Mouse (Mus musculus) embryo, embryonic 10 days (tissue): ENCODE measurements around the gene Jpt1.
"Not testable (repeated sequence)": the region's sequence is repeated elsewhere in the genome, so short reads cannot be mapped to it uniquely, and the experiment has no call there.

Experiments
- DNase-seq: peaks from one replicate; pipeline ENCODE4 v3.0.0-alpha.2; 2015; ENCODE audit warnings: low spot score

Jpt1 gene

DNA sequence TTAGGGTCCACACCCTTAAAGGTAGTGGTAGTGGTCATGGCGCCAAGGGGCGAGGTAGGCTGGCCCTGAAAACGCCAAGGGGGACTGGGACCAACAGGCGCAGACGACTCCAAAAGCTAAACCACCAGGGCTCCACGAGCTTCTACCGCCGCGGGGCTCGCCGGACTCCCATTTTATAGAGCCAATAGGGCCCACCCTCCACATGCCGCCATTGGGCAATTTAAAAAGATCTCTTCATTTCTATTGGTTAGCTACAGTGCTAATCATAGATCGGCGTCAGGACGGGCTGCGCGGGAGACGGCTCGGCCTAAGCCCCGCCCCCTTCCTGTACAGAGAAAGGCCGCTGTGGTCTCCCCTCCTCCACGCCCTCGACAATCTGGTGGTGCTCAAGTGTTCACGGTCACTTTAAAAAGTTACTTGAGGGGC lies at the start of gene Jpt1:
Jpt1 (minus strand) TSS at position 150 of the 426 bp plus-strand sequence.
- peak; percentile 97 for DNase-seq

GRCm38 (mm10) chr11:115563406-115563805 lies 49.2 kb upstream of the Jpt1 start:
- peak; percentile 39 for DNase-seq

- no peak for DNase-seq
These were observed 41.5 kb upstream of the Jpt1 start for GRCm38 (mm10) chr11:115555717-115556116.

- DNase-seq, result peak; percentile 24
These were observed 38.6 kb upstream of the Jpt1 start for GRCm38 (mm10) chr11:115552783-115553182.

DNA sequence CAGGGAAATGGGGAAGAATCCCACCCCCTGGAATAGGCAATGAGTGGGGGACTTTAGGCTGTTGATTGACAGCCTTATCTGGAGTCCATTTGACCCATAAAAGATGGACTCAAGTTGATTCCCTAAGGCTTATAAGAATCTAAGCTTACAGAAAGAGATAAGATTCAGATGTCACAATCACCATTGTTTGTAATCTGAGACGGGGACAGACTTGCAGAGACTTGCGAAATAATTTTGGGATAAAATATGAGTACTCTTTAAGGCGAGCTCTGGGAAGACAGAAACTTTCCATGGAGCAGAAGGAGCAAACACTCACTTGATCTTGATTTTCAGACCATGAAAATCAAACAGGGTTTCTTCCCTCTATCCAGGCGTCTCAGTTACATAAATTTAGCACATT lies 29.4 kb upstream of the Jpt1 start:
- no peak for DNase-seq

- DNase-seq, result no peak
These were observed 23.9 kb upstream of the Jpt1 start for GRCm38 (mm10) chr11:115538045-115538444.

DNA sequence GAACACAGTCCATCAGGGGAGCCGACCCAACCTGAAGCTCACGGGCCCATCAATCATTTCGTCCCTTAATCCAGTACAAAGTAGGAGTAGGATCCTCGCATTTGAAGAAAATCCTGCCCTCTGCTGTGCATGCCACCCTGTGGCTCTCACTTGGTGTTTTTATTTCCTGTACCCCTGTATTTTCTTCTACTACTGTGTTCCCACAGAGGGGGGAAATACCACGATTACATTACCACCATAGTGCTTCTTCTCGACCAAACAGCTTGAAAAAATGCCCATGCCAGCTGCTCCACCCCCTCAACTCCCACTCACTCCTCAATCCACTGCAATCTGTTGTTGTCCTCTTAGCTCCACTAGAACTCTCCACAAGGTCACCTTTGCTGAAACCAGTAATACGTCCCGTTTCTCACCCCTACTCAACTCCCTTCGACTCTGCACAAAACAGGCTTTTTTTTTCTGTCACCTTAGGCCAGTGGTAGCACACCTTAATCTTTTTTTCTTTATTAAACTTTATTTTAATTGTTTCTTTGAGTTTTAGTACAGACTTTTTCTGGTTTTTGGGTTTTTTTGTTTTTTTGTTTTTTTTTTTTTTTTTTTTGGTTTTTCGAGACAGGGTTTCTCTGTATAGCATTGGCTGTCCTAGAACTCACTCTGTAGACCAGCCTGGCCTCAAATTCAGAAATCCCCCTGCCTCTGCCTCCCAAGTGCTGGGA lies 22.8 kb upstream of the Jpt1 start:
- DNase-seq, result peak; percentile 28

- peak; percentile 95 for DNase-seq
These were observed 22.0 kb upstream of the Jpt1 start, which contains the start of gene Sumo2 for GRCm38 (mm10) chr11:115536038-115536681. Sumo2 (minus strand) TSS chr11:115536276.

- peak; percentile 54 for DNase-seq
These were observed 21.3 kb upstream of the Jpt1 start for GRCm38 (mm10) chr11:115535401-115536037.

- DNase-seq, result no peak
These were observed 20.7 kb upstream of the Jpt1 start for GRCm38 (mm10) chr11:115534759-115535371.

DNA sequence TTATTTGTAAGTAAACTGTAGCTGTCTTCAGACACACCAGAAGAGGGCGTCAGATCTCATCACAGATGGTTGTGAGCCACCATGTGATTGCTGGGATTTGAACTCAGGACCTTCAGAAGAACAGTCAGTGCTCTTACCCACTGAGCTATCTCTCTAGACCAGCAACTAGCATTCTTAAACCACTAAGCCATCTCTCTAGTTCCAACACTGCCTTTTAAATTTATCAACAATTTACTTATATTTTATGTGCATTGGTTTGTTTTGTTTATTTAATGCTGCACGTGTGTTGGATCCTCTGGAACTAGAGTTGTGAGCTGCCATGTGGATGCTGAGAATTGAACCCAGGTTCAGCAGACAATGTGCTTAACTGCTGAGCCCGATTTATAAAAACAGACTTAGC lies 12.3 kb upstream of the Jpt1 start:
- not testable (repeated sequence) for DNase-seq

- DNase-seq, result no peak
These were observed 8.5 kb upstream of the Jpt1 start for GRCm38 (mm10) chr11:115522703-115523102.

DNA sequence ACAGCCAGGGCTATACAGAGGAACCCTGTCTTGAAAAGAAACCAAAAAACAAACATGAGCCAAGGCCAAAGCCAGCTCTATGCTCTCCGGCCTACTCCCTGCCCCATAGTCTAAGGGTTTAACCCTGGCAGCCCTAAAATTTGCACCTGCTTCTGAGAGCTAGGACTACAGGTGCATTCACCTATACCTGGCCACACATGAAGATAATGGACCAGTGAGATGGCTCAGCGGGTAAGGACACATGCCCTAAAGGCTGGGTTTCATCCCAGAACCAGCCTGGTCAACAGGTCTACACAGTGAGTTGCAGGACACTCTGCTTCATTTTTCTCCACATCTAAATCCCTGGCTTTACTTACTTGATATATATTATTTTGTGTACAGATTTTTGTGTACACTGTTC lies 8.1 kb upstream of the Jpt1 start:
- DNase-seq, result no peak

DNA sequence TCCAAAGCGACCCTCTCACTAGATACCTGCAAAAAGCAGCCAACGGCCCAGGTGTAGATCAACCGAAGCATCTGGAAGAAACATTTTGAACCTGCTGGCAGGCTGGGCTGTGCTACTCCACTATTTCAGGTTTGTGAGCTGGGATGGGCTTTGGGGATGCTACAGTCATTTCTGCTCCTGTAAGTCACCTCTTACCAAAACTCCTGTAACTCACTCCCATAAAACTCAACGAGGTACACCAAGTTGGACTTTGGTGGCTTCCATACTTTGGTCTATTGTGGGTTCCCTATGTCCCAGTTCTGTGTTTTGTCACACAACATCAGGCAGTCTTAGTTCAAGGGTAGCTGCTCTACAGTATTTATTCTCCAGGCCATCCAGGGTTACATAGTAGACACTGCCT lies 6.9 kb upstream of the Jpt1 start:
- DNase-seq, result no peak

- no peak for DNase-seq
These were observed 6.0 kb upstream of the Jpt1 start for GRCm38 (mm10) chr11:115520218-115520617.

DNA sequence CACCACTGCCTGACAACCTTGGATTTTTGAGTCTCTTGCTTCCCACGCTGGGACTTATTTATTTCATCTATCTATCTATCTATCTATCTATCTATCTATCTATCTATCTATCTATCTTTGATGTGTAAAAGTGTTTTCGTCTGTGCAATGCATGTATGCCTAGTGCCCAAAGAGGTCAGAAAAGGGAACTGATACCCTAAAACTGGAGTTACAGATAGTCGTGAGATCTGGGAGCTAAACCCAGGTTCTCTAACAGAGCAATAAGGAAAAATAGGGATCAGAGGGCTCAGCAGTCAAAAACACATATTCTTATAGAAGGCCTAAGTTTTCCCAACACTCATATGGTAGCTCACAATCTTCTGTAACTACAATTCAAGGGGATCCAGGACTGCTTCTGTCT lies 5.4 kb upstream of the Jpt1 start:
- DNase-seq, result no peak

DNA sequence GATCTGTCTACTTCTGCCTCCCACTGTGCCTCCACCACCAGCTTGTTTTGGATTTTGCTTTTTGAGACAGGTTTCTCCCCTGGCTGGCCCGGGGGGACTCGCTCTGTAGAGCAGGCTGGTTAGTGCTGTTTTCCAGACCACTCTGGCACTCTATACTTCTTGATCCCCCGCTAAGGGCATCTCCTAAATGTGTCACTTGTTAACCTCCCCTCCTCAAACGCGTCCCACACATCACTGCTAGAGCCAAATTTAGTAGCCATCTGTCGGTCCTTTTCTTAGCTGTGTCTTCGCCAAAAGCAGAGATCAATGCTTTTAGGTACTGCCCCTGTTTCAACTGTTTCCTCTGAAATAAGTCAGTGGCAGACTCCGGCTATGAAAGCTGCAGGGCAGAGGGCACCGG lies 4.5 kb upstream of the Jpt1 start:
- DNase-seq, result no peak

DNA sequence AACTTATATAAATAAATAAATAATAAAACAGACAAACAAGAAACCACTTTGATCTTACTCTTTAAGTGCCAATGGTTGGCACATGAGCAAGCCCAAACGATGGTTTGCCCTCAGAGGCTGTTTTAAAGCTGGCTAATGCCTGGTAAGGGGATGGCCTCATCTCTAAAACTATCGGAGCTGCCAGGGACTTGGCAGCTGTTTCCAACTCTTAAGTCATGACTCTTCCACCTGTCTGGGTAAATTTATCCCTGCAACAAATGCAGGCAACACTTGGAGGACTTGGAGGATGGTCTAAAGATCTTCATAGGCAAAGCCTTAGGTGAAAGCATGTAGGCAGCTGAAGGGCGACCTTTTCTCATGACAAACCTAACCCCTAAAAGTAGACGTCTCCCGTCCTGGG lies 2.8 kb upstream of the Jpt1 start:
- no peak for DNase-seq

DNA sequence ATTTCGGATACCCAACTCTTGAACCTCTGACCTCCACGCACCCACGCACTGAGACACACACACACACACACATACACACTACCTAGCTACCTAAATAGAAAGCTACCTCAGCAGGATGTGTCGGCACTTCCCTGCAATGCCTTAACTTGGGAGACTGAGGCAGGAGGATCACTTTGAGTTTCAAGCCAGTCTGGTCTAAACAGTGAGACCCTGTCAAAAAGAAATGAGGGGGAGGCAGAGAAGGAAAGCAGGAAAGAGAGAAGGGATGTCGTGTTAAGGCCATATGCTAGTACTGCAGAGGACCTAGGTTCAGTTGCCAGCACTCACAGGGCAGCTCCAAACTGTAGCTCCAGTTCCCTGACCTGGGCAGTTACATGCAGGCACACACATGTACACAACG lies 834 bp upstream of the Jpt1 start:
- DNase-seq, result no peak

DNA sequence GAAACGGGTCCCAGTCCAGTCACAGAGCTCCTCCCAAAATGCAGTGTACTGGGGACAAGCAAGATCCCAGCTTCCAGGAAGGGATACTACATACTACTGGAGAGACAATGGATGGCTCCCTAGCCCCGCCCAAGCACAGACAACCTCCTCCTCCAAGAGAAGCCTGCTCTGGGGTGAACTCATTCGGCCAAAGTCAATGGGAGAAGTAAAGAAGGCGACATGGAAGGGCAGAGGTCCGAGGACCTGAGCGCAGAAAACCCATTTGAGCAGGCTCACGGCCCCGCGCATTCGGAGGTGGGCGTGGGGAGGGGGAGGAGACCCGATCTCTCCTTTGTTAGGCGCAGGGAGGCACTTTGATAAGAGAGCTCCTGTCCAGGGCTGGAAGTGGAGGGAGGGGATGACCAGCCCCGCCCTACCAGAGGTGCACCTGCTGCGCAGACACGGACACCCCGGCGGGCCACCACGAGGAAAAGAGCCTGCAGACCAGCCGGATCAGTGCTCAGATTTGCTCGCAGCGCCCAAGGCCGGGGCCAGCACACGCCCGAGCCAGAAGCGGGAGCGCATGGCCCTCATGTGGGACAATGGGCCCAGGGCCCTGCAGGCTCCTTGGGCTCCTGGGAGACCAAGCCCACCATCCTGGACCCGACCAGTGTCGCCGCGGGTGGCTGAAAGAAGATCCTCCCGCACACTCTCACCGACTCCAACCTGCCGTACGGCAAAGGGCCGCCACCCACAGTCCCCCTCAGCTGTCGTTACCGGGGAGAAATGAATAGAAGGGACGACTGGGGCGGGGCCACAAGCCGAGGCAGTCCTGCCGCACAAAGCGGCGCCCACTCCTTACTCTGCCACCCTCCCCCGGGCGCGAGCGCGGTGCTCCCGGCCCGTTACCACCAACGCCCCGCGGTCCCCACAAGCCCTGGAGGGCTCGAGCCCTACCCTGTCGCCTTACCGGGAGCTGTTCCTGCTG lies 633 bp downstream of the Jpt1 start:
- peak; percentile 74 for DNase-seq

- DNase-seq, result no peak
These were observed 1.6 kb downstream of the Jpt1 start for GRCm38 (mm10) chr11:115512407-115513183.
